Mouse (Mus musculus) MEL (cell line): Measurements from ENCODE around the gene Gle1. TPM values are rescaled to one million over a fixed set of nuclear protein-coding genes. Genes with fewer than 3 reads are reported as not detected.

Experiments
- DNase-seq: peaks from one replicate; pipeline ENCODE4 v3.0.0; 2011; ENCODE audit warnings: low read depth, low spot score
- H3K27ac ChIP-seq: 2 replicates; pipeline ENCODE4 v1.5.1; 2012; ENCODE audit warnings: low read depth, mild to moderate bottlenecking, control low read depth, low read length, moderate library complexity; ENCODE audit not compliant: control insufficient read depth
- H3K27me3 ChIP-seq, 2 experiments: fragments of 150-350 bp in 1 of 2; sonication (generic) in 1 of 2; 2 replicates each; pipeline ENCODE4 v1.6.1; 2012; ENCODE audit warnings: low read length in 2 of 2, mild to moderate bottlenecking in 2 of 2, improper control_type of control experiment in 1 of 2, moderate library complexity in 1 of 2; ENCODE audit not compliant: insufficient read depth in 2 of 2, control insufficient read depth in 1 of 2
- H3K36me3 ChIP-seq, 2 experiments: 2 replicates each; pipeline ENCODE4 v1.6.1; 2012 to 2014; ENCODE audit warnings: low read length in 2 of 2, improper control_type of control experiment in 1 of 2, inconsistent platforms in 1 of 2, mild to moderate bottlenecking in 1 of 2; ENCODE audit not compliant: insufficient read depth in 2 of 2, control insufficient read depth in 1 of 2
- H3K4me1 ChIP-seq, 2 experiments: fragments of 150-350 bp in 1 of 2; sonication (generic) in 1 of 2; 2 replicates each; pipeline ENCODE4 v1.6.1; 2012; ENCODE audit warnings: low read length in 2 of 2, improper control_type of control experiment in 1 of 2, mild to moderate bottlenecking in 1 of 2; ENCODE audit not compliant: insufficient read depth in 2 of 2, control insufficient read depth in 1 of 2
- H3K4me3 ChIP-seq, 2 experiments: fragments of 150-350 bp in 1 of 2; sonication (generic) in 1 of 2; 2 replicates each; pipeline ENCODE4 v1.5.1; 2012; ENCODE audit warnings: low read depth in 2 of 2, low read length in 2 of 2, mild to moderate bottlenecking in 2 of 2, moderate library complexity in 2 of 2, control low read depth in 1 of 2, improper control_type of control experiment in 1 of 2; ENCODE audit not compliant: control insufficient read depth in 1 of 2, insufficient read depth in 1 of 2
- H3K79me2 ChIP-seq: 2 replicates; pipeline ENCODE4 v1.6.1; 2012; ENCODE audit warnings: mild to moderate bottlenecking, low read length, moderate library complexity; ENCODE audit not compliant: control insufficient read depth, poor library complexity, insufficient read depth
- H3K9ac ChIP-seq: 2 replicates; pipeline ENCODE4 v1.6.1; 2012; ENCODE audit warnings: low read depth, mild to moderate bottlenecking, control low read depth, low read length, moderate library complexity; ENCODE audit not compliant: control insufficient read depth, poor library complexity, severe bottlenecking
- H3K9me3 ChIP-seq: fragments of 150-350 bp; sonication (generic); replicated peaks from 2 replicates; pipeline ENCODE4 v1.6.1; 2012; ENCODE audit warnings: mild to moderate bottlenecking, low read length, improper control_type of control experiment, moderate library complexity; ENCODE audit not compliant: insufficient read depth
- BHLHE40 ChIP-seq: IDR thresholded peaks from 2 replicates; pipeline ENCODE4 v1.6.1; 2012; ENCODE audit warnings: low read depth, mild to moderate bottlenecking, inconsistent platforms, low read length, improper control_type of control experiment, borderline replicate concordance
- CHD2 ChIP-seq: IDR thresholded peaks from 2 replicates; pipeline ENCODE4 v1.6.1; 2011; ENCODE audit warnings: low read length, improper control_type of control experiment
- CTCF ChIP-seq, 3 experiments: IDR thresholded peaks in 2 of 3; conservative IDR thresholded peaks in 1 of 3; 2 replicates each; pipeline ENCODE4 v1.5.1; 2011 to 2012; ENCODE audit warnings: low read length in 3 of 3, low read depth in 2 of 3, mild to moderate bottlenecking in 2 of 3, improper control_type of control experiment in 1 of 3, inconsistent platforms in 1 of 3, mixed read lengths in 1 of 3, moderate library complexity in 1 of 3; ENCODE audit not compliant: control insufficient read depth in 1 of 3, insufficient read depth in 1 of 3, poor library complexity in 1 of 3, severe bottlenecking in 1 of 3
- E2F4 ChIP-seq: IDR thresholded peaks from 2 replicates; pipeline ENCODE4 v1.6.1; 2011; ENCODE audit warnings: low read depth, low read length, improper control_type of control experiment, borderline replicate concordance
- ELF1 ChIP-seq: IDR thresholded peaks from 2 replicates; pipeline ENCODE4 v1.6.1; 2014; ENCODE audit warnings: low read depth, mild to moderate bottlenecking, inconsistent platforms, low read length, improper control_type of control experiment, moderate library complexity
- GABPA ChIP-seq: IDR thresholded peaks from 2 replicates; pipeline ENCODE4 v1.6.1; 2012; ENCODE audit warnings: low read depth, mild to moderate bottlenecking, inconsistent platforms, low read length, improper control_type of control experiment, moderate library complexity
- GATA1 ChIP-seq: IDR thresholded peaks from 2 replicates; pipeline ENCODE4 v1.6.1; 2011; ENCODE audit warnings: low read depth, low read length, improper control_type of control experiment
- HCFC1 ChIP-seq: IDR thresholded peaks from 2 replicates; pipeline ENCODE4 v1.6.1; 2012; ENCODE audit warnings: low read depth, mild to moderate bottlenecking, inconsistent platforms, low read length, improper control_type of control experiment, moderate library complexity
- JUND ChIP-seq: IDR thresholded peaks from 2 replicates; pipeline ENCODE4 v1.6.1; 2011; ENCODE audit warnings: low read depth, mild to moderate bottlenecking, improper control_type of control experiment, low read length
- KAT2A ChIP-seq: conservative IDR thresholded peaks from 2 replicates; pipeline ENCODE4 v1.6.1; 2012; ENCODE audit warnings: low read depth, low read length, improper control_type of control experiment, inconsistent platforms
- MAFK ChIP-seq: IDR thresholded peaks from 2 replicates; pipeline ENCODE4 v1.6.1; 2011; ENCODE audit warnings: low read depth, mild to moderate bottlenecking, low read length, improper control_type of control experiment, borderline replicate concordance
- MXI1 ChIP-seq: IDR thresholded peaks from 2 replicates; pipeline ENCODE4 v1.6.1; 2011; ENCODE audit warnings: mild to moderate bottlenecking, low read depth, low read length, improper control_type of control experiment
- MYB ChIP-seq: IDR thresholded peaks from 2 replicates; pipeline ENCODE4 v1.6.1; 2011; ENCODE audit warnings: mild to moderate bottlenecking, low read depth, low read length, improper control_type of control experiment
- POLR2A ChIP-seq, 2 experiments: IDR thresholded peaks; 2 replicates each; pipeline ENCODE4 v1.6.1; 2011 to 2012; ENCODE audit warnings: low read length in 2 of 2, mild to moderate bottlenecking in 2 of 2, control low read depth in 1 of 2, improper control_type of control experiment in 1 of 2, low read depth in 1 of 2, moderate library complexity in 1 of 2; ENCODE audit not compliant: control insufficient read depth in 1 of 2, insufficient read depth in 1 of 2, poor library complexity in 1 of 2
- POLR2AphosphoS5 ChIP-seq: IDR thresholded peaks from 2 replicates; pipeline ENCODE4 v1.6.1; 2012; ENCODE audit warnings: low read depth, borderline replicate concordance, mild to moderate bottlenecking, inconsistent platforms, low read length, moderate library complexity, mixed read lengths
- SIN3A ChIP-seq: IDR thresholded peaks from 2 replicates; pipeline ENCODE4 v1.6.1; 2012; ENCODE audit warnings: low read length, improper control_type of control experiment, inconsistent platforms
- TAL1 ChIP-seq: IDR thresholded peaks from 2 replicates; pipeline ENCODE4 v1.6.1; 2012; ENCODE audit warnings: mild to moderate bottlenecking, inconsistent platforms, low read length, moderate library complexity, mixed read lengths
- TBP ChIP-seq: IDR thresholded peaks from 2 replicates; pipeline ENCODE4 v1.8.0; 2011; ENCODE audit warnings: low read depth, low read length, improper control_type of control experiment
- TCF12 ChIP-seq: IDR thresholded peaks from 2 replicates; pipeline ENCODE4 v1.6.1; 2014; ENCODE audit warnings: low read depth, mild to moderate bottlenecking, inconsistent platforms, low read length, improper control_type of control experiment, moderate library complexity
- UBTF ChIP-seq: IDR thresholded peaks from 2 replicates; pipeline ENCODE4 v1.6.1; 2012; ENCODE audit warnings: low read depth, mild to moderate bottlenecking, inconsistent platforms, low read length, improper control_type of control experiment, moderate library complexity, borderline replicate concordance; ENCODE audit not compliant: insufficient read depth
- USF1 ChIP-seq: IDR thresholded peaks from 2 replicates; pipeline ENCODE4 v1.6.1; 2014; ENCODE audit warnings: low read depth, mild to moderate bottlenecking, inconsistent platforms, low read length, improper control_type of control experiment, moderate library complexity
- USF2 ChIP-seq, 2 experiments: IDR thresholded peaks; 2 replicates each; pipeline ENCODE4 v1.6.1; 2011 to 2012; ENCODE audit warnings: improper control_type of control experiment in 2 of 2, low read length in 2 of 2, borderline replicate concordance in 1 of 2, inconsistent platforms in 1 of 2, low read depth in 1 of 2, mild to moderate bottlenecking in 1 of 2; ENCODE audit not compliant: insufficient read depth in 1 of 2
- ZC3H11A ChIP-seq: IDR thresholded peaks from 2 replicates; pipeline ENCODE4 v1.6.1; 2012; ENCODE audit warnings: low read depth, mild to moderate bottlenecking, inconsistent platforms, low read length, improper control_type of control experiment
- ZKSCAN1 ChIP-seq: IDR thresholded peaks from 2 replicates; pipeline ENCODE4 v1.6.1; 2012; ENCODE audit warnings: low read depth, mild to moderate bottlenecking, inconsistent platforms, low read length, improper control_type of control experiment, moderate library complexity
- polyA plus RNA-seq, 2 experiments: library from polyadenylated mRNA; stranded (reverse) in 1 of 2; unstranded in 1 of 2; fragments of >175 nt in 1 of 2; fragments of >200 nt in 1 of 2; gene quantifications; 2 replicates each; pipeline versions ENCODE4 v1.2.1 to v1.2.4; 2012; ENCODE audit warnings: low replicate concordance in 2 of 2, low read depth in 1 of 2; ENCODE audit not compliant: insufficient read length in 2 of 2, insufficient read depth in 1 of 2, missing spikeins in 1 of 2
- total RNA-seq: library from RNA; depleted of rRNA; stranded (reverse); fragments of 300-350 nt; gene quantifications from 2 replicates; pipeline ENCODE4 v1.2.3, GENCODE M21; 2012

Gle1 gene
- total and polyA plus RNA-seq, 3 experiments: 46.1 to 77.0 TPM; not detected in 1

DNA sequence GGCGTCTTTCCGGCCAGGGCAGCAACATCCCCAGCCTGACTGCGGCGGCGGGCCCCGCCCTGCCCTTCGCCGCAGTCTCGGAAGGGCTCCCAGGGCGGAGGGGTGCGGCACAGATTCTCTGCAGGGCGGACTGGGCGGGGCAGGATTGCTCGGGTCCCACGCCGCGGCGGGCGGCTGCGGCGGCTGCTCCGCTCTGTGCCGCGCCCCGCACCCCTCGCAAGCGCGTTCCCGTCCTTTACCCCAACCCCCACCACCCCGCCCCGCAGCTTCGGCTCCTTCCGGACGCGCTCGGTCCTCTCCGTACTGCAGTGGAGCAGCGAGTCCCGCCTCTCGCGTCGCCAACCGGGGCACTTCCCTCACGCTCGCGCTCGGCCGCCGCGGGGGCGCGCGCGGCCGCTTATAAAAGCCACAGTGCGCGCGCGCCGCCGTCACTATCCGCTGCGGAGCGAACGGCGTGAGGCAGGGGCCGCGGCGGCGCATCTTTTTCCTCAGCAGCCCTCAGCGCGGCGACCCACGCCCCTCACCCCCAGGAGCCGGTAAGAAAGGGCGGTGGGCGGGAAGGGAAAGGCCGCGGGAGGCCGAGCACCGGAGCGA is 30.1 kb downstream of the Gle1 start, which contains the start of gene Sptan1 (continued):
- TF ChIP-seq USF2 (IDR thresholded peaks at IDR 0.05; ENCODE audit: borderline replicate concordance in 1 of 2, insufficient read depth in 1 of 2, low read depth in 1 of 2, low read length in 2 of 2) (no peak), USF1 (no peak), GATA1 (no peak), ELF1 (peak; percentile 19; the same call in 1 of the 2 replicates), BHLHE40 (no peak), MXI1 (peak; percentile 52; the same call in 1 of the 2 replicates), POLR2A (IDR thresholded peaks at IDR 0.05; ENCODE audit: control insufficient read depth in 1 of 2, insufficient read depth in 1 of 2, low read depth in 1 of 2, low read length in 2 of 2, poor library complexity in 1 of 2) (peak; percentile 81 to 85; a peak in 3 of 4 replicates), MAFK (no peak), JUND (no peak), TAL1 (no peak), MYB (no peak), E2F4 (no peak)

DNA sequence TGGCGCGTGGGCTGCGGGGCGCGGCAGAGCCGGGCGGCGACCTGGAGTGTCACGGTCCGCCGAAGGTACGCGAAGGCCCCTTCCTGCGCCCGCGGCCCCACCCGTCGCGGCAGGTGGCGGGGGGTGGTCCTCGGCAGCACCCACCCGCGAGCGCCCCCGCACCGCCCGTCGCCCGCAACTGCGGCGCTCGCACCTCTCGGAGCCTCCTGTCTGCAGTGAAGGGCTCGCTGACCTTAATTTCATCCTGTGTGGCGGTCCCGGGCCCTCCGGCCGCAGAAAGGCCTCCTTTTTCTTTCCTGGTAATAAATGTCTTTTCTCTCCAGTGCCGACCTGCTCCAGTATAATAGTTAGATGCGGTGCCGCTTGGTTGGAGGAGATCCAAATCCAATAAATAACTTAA is 30.7 kb downstream of the Gle1 start:
- H3K79me2 ChIP-seq: peaks cover 2% of the 10 kb centered on the region; the same call in 1 of the 2 replicates
- H3K36me3 ChIP-seq: peaks cover 0 to 3% of the 10 kb centered on the region in 2 experiments; a peak in 1 of 4 replicates
- H3K9me3 ChIP-seq: no peaks in the 10 kb centered on the region
- peak overlapping the region; percentile 84 to 98 for H3K4me3 ChIP-seq
- no peaks in the 10 kb centered on the region for H3K27me3 ChIP-seq
- peak overlapping the region; percentile 88 for H3K9ac ChIP-seq
- no peak overlapping the region for H3K27ac ChIP-seq
- peaks cover 0 to 2% of the 10 kb centered on the region in 2 experiments; a peak in 1 of 4 replicates for H3K4me1 ChIP-seq
- TF ChIP-seq CHD2 (no peak), USF2 (IDR thresholded peaks at IDR 0.05; ENCODE audit: borderline replicate concordance in 1 of 2, insufficient read depth in 1 of 2, low read depth in 1 of 2, low read length in 2 of 2) (no peak), ELF1 (no peak), CTCF (IDR thresholded peaks at IDR 0.05 in 2 of 3, conservative IDR thresholded peaks at IDR 0.05 in 1 of 3; ENCODE audit: control insufficient read depth in 1 of 3, insufficient read depth in 1 of 3, low read depth in 2 of 3, low read length in 3 of 3, poor library complexity in 1 of 3, severe bottlenecking in 1 of 3) (peak in 1 of 3 experiments; percentile 8; a peak in 1 of 6 replicates), USF1 (no peak), ZC3H11A (no peak), SIN3A (no peak), TBP (no peak), JUND (no peak)
- DNase-seq: peak; percentile 18

DNA sequence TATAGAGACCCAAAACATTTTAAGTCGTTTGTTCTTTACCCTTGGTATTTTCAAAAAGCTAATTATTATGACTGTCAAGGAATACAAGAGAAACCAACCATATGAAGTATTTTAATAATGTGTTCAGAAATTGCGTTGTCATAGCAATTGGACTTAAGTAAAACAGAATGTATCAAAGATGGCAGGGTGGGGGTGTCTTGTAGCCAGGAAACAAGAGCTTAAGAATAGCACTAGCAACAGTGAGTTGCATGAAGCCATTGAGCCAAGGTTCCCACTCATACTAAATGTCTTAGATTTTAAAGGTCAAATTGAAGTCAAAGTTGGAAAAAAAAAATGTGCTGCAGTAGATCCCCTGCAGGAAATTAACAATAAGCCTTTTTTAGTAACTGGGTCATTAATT is 31.6 kb downstream of the Gle1 start:
- Histone ChIP-seq H3K79me2 (peaks cover 2% of the 10 kb centered on the region; the same call in 1 of the 2 replicates), H3K9me3 (no peaks in the 10 kb centered on the region), H3K27me3 (no peaks in the 10 kb centered on the region), H3K4me3 (no peak overlapping the region), H3K9ac (no peak overlapping the region), H3K27ac (no peak overlapping the region), H3K4me1 (peaks cover 0 to 2% of the 10 kb centered on the region in 2 experiments; a peak in 1 of 4 replicates), H3K36me3 (peaks cover 0 to 3% of the 10 kb centered on the region in 2 experiments; a peak in 1 of 4 replicates)
- no peak for TF ChIP-seq KAT2A
- TF ChIP-seq ELF1: no peak
- no peak for TF ChIP-seq UBTF
- no peak for TF ChIP-seq ZKSCAN1
- TF ChIP-seq CHD2: no peak
- TF ChIP-seq TCF12: no peak
- no peak for TF ChIP-seq CTCF (IDR thresholded peaks at IDR 0.05 in 2 of 3, conservative IDR thresholded peaks at IDR 0.05 in 1 of 3; ENCODE audit: control insufficient read depth in 1 of 3, insufficient read depth in 1 of 3, low read depth in 2 of 3, low read length in 3 of 3, poor library complexity in 1 of 3, severe bottlenecking in 1 of 3)
- TF ChIP-seq POLR2AphosphoS5: no peak
- TF ChIP-seq HCFC1: no peak
- TF ChIP-seq E2F4: no peak
- no peak for TF ChIP-seq MAFK
- no peak for TF ChIP-seq GATA1
- TF ChIP-seq GABPA: no peak
- no peak for TF ChIP-seq TAL1
- no peak for DNase-seq
